Comparison of ENCODE assay signal across 8 mouse cellular contexts in the genomic region with DNA sequence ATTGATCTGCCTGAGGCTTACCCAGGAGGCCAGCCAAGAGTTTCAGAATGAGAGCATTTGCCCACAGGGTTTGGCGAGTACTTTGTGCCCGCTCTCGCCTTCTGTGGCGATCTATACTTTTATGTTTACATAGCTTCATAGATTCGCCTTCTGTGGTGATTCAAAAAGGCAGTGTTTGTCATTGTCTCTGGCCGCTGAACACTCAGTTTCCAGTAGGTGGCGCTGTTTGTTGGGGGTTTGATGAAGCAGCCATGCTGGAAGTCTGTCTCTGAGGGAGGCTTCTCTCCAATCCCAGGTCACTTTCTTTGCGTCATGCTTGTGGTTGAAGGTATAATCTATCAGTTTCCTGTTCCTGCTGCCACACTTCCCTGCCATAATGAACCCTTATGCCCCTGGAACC. TPM values are rescaled to one million over a fixed set of nuclear protein-coding genes. Genes with fewer than 3 reads are reported as not detected.
A peak's percentile ranks its signal among the peaks of the same experiment; 100 is the strongest.
DNase-seq lines count a peak whose midpoint lies in the region; ATAC-seq lines count a peak whose summit lies in the region.

No protein-coding gene starts in this region.

- no peaks in the 10 kb centered on the region for H3K4me1 ChIP-seq in embryonic facial prominence, embryonic 14.5 days (ENCODE audit: control insufficient read depth, insufficient read depth, low read length)

- 24% methylated on average over 8 of the region's 8 CpGs for WGBS in embryonic facial prominence, embryonic 14.5 days

- H3K36me3 ChIP-seq in embryonic facial prominence, embryonic 14.5 days (ENCODE audit: control insufficient read depth, insufficient read depth, low read length) = no peaks in the 10 kb centered on the region
- no peaks in the 10 kb centered on the region for H3K36me3 ChIP-seq in splenic B cell, adult 2 months (ENCODE audit: control insufficient read depth, insufficient read depth, low read length, poor library complexity, severe bottlenecking)

- no peak overlapping the region for H3K4me2 ChIP-seq in embryonic facial prominence, embryonic 14.5 days (ENCODE audit: low read depth, low read length)

- DNase-seq in frontal cortex, postnatal 36 days (ENCODE audit: low spot score in 2 of 2) = peak; percentile 26 to 44
- DNase-seq in frontal cortex, postnatal 25 days (ENCODE audit: low spot score in 2 of 2) = no peak
- DNase-seq in 416B (ENCODE audit: low read depth) = peak; percentile 70
- peak; percentile 71 to 76 for DNase-seq in adrenal gland, postnatal 36 days
- DNase-seq in embryonic facial prominence, embryonic 14.5 days (ENCODE audit: low spot score) = peak; percentile 53
- DNase-seq in kidney, postnatal 25 days = peak; percentile 62 to 72
- peak; percentile 66 for DNase-seq in splenic B cell, adult 2 months (ENCODE audit: low read depth, low spot score)

- H3K9ac ChIP-seq in embryonic facial prominence, embryonic 14.5 days (ENCODE audit: low read depth, low read length) = no peak overlapping the region

- H3K27me3 ChIP-seq in embryonic facial prominence, embryonic 14.5 days (replicated peaks; ENCODE audit: control insufficient read depth, insufficient read depth, low read length) = no peaks in the 10 kb centered on the region
- H3K27me3 ChIP-seq in splenic B cell, adult 2 months (ENCODE audit: control insufficient read depth, insufficient read depth, low read length, poor library complexity, severe bottlenecking) = no peaks in the 10 kb centered on the region; the same call in 1 of the 2 replicates

- no peak overlapping the region for H3K4me3 ChIP-seq in embryonic facial prominence, embryonic 14.5 days (ENCODE audit: low read depth, low read length)

- ATAC-seq in embryonic facial prominence, embryonic 14.5 days (ENCODE audit: low read depth) = no peak
- ATAC-seq in megakaryocyte, adult 5-6 weeks (ENCODE audit: poor library complexity, severe bottlenecking) = peak; percentile 44

- H3K9me3 ChIP-seq in embryonic facial prominence, embryonic 14.5 days (ENCODE audit: control insufficient read depth, low read length) = no peaks in the 10 kb centered on the region

- no peak overlapping the region for H3K27ac ChIP-seq in embryonic facial prominence, embryonic 14.5 days (replicated peaks; ENCODE audit: low read depth, low read length)

RNA-seq across cellular contexts. Expression of a gene that starts 22.0 kb away (rescaled TPM):
- under 1 TPM; 0.26 to 0.33 TPM for total RNA-seq in adrenal gland, postnatal 36 days (2021)
- 0.07 TPM in 1 of 2 replicates, not detected in the other for polyA plus RNA-seq in embryonic facial prominence, embryonic 14.5 days (2014; fragmentation: Nextera tagmentation; extraction: Ambion mirVana)
- total RNA-seq in megakaryocyte, adult 5-6 weeks (2015) = 0.05 and 0.07 TPM in 2 replicates
- total RNA-seq in megakaryocyte, adult 5-6 weeks (2017) = not detected in 2 replicates

RNA-seq across cellular contexts. Expression of a gene that starts 34.7 kb away (rescaled TPM):
- total RNA-seq in adrenal gland, postnatal 36 days (2021) = under 1 TPM in 1 of 2 experiments, not detected in 1; 0.13 TPM
- not detected in 2 replicates for polyA plus RNA-seq in embryonic facial prominence, embryonic 14.5 days (2014; fragmentation: Nextera tagmentation; extraction: Ambion mirVana)
- total RNA-seq in megakaryocyte, adult 5-6 weeks (2015) = not detected in 2 replicates
- total RNA-seq in megakaryocyte, adult 5-6 weeks (2017) = not detected in 2 replicates

RNA-seq across cellular contexts. Expression of a gene that starts 46.3 kb away (rescaled TPM):
- not detected for total RNA-seq in adrenal gland, postnatal 36 days (2021)
- not detected in 2 replicates for polyA plus RNA-seq in embryonic facial prominence, embryonic 14.5 days (2014; fragmentation: Nextera tagmentation; extraction: Ambion mirVana)
- not detected in 2 replicates for total RNA-seq in megakaryocyte, adult 5-6 weeks (2015)
- not detected in 2 replicates for total RNA-seq in megakaryocyte, adult 5-6 weeks (2017)

RNA-seq across cellular contexts. Expression of a gene that starts 52.7 kb away (rescaled TPM):
- not detected for total RNA-seq in adrenal gland, postnatal 36 days (2021)
- polyA plus RNA-seq in embryonic facial prominence, embryonic 14.5 days (2014; fragmentation: Nextera tagmentation; extraction: Ambion mirVana) = 0.54 and 0.82 TPM in 2 replicates
- total RNA-seq in megakaryocyte, adult 5-6 weeks (2015) = not detected in 2 replicates
- not detected in 2 replicates for total RNA-seq in megakaryocyte, adult 5-6 weeks (2017)

Comparison
In these comparisons a context has a peak if more than half of its experiments do, and no peak if none do; other contexts are left out.
1. DNase-seq: peak in frontal cortex, postnatal 36 days (2 of 2), 416B (single experiment), adrenal gland, postnatal 36 days (2 of 2), embryonic facial prominence, embryonic 14.5 days (single experiment), kidney, postnatal 25 days (2 of 2) and splenic B cell, adult 2 months (single experiment); none in frontal cortex, postnatal 25 days (0 of 2).